Mouse (Mus musculus) forebrain, embryonic 10.5 days (tissue): Measurements from ENCODE around the gene Eya2. TPM values are rescaled to one million over a fixed set of nuclear protein-coding genes. Genes with fewer than 3 reads are reported as not detected.

Source experiments
- DNase-seq: peaks from one replicate; pipeline ENCODE4 v3.0.0-alpha.2; 2017; ENCODE audit warnings: low spot score; ENCODE audit errors: extremely low spot score
- H3K27ac ChIP-seq: fragments of 300-500 bp; sonication (generic); 2 replicates; pipeline ENCODE4 v1.5.1; 2016; ENCODE audit warnings: mild to moderate bottlenecking
- H3K27me3 ChIP-seq: fragments of 300-500 bp; sonication (generic); 2 replicates; pipeline ENCODE4 v1.6.1; 2016; ENCODE audit warnings: mild to moderate bottlenecking; ENCODE audit not compliant: poor library complexity, severe bottlenecking
- H3K36me3 ChIP-seq: fragments of 300-500 bp; sonication (generic); replicated peaks from 2 replicates; pipeline ENCODE4 v1.6.1; 2016; ENCODE audit warnings: mild to moderate bottlenecking, moderate library complexity
- H3K4me1 ChIP-seq: fragments of 300-500 bp; sonication (generic); 2 replicates; pipeline ENCODE4 v1.6.1; 2016
- H3K4me3 ChIP-seq: fragments of 300-500 bp; sonication (generic); 2 replicates; pipeline ENCODE4 v1.5.1; 2016; ENCODE audit warnings: mild to moderate bottlenecking, moderate library complexity
- H3K9me3 ChIP-seq: fragments of 300-500 bp; sonication (generic); 2 replicates; pipeline ENCODE4 v1.6.1; 2016; ENCODE audit warnings: mild to moderate bottlenecking, moderate library complexity
- WGBS: fragments of 180-500 bp; shearing (Covaris S2); methylation state at CpG from one replicate; pipeline ENCODE4 v1.1.7; 2016; 5-methylcytosine and 5-hydroxymethylcytosine counted together
- polyA plus RNA-seq: library from polyadenylated mRNA; unstranded; fragments of >200 nt; fragmentation: Nextera tagmentation; extraction: Ambion mirVana; gene quantifications from 2 replicates; pipeline ENCODE4 v1.2.1, GENCODE M21; 2016

Eya2 gene
- polyA plus RNA-seq, 1 experiment from 2014 or later: 18.0 TPM

DNA sequence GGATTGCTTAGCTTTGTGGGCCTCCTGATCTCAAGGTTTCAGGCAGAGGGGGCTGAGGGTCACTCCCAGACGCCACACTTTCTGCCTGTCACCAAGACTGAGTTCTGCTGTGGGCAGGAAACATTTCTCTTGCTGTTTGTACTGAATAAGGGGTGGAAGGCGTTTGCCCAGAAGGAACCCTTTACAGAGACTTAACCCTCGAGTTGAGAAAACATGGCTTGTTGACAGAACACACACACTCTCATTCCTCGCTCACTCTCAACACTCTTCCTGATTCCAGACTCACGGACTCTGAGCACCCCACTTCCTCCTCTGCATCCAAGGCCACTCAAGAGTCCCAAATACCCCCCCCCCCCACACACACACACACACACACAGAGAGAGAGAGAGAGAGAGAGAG, 3.3 kb downstream of the Eya2 start:
- Histone ChIP-seq H3K27me3 (peaks cover 79% of the 10 kb centered on the region), H3K4me1 (peaks cover 80% of the 10 kb centered on the region), H3K9me3 (peaks cover 6% of the 10 kb centered on the region), H3K27ac (0 out of 2 replicates have a peak overlapping the region, but pooled peaks have one; percentile 26), H3K36me3 (no peaks in the 10 kb centered on the region), H3K4me3 (peak overlapping the region; percentile 3; the same call in 1 of the 2 replicates)
- WGBS: 38% methylated on average over 5 of the region's 5 CpGs
- no peak for DNase-seq

GRCm38 (mm10) chr2:165599566-165599965, 4.7 kb downstream of the Eya2 start:
- WGBS: 71% methylated on average over 13 of the region's 13 CpGs

DNA sequence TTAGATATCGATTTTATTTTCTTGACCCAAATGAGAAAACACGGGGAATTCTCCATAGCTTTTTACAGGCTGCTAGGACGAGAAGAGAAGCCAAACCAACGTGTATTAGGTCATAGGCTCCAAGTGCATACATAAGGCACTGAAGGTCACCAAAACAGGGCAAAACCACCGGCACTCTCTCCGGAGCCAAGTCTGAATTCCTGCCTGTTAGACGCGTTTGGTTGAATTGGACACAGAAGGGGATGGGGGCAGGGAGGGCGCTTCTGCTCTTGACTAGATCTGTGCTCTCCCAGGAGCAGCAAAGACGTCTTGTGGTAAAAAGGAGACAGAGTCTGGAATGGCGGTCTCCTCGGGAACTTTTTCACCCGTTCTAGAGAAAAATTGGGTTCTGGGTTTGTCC, 6.1 kb downstream of the Eya2 start:
- Histone ChIP-seq H3K9me3 (no peaks in the 10 kb centered on the region), H3K4me3 (no peak overlapping the region), H3K27me3 (peaks cover 52% of the 10 kb centered on the region), H3K36me3 (no peaks in the 10 kb centered on the region), H3K27ac (peak overlapping the region; percentile 44; the same call in 1 of the 2 replicates), H3K4me1 (peaks cover 79% of the 10 kb centered on the region)
- 46% methylated on average over 13 of the region's 13 CpGs for WGBS
- DNase-seq: no peak

More at GRCm38 (mm10) chr2:165599566-165599965, 4.7 kb downstream of the Eya2 start:
- Histone ChIP-seq H3K36me3 (no peaks in the 10 kb centered on the region), H3K27ac (peak overlapping the region; percentile 62; the same call in 1 of the 2 replicates), H3K4me3 (no peak overlapping the region), H3K27me3 (peaks cover 65% of the 10 kb centered on the region), H3K9me3 (no peaks in the 10 kb centered on the region), H3K4me1 (peaks cover 88% of the 10 kb centered on the region)
- DNase-seq: no peak

GRCm38 (mm10) chr2:165601605-165602004, 6.8 kb downstream of the Eya2 start:
- WGBS: 55% methylated on average over 8 of the region's 8 CpGs
- Histone ChIP-seq H3K9me3 (no peaks in the 10 kb centered on the region), H3K27ac (peak overlapping the region; percentile 36; the same call in 1 of the 2 replicates), H3K27me3 (peaks cover 45% of the 10 kb centered on the region), H3K36me3 (no peaks in the 10 kb centered on the region), H3K4me1 (peaks cover 79% of the 10 kb centered on the region), H3K4me3 (no peak overlapping the region)
- no peak for DNase-seq

GRCm38 (mm10) chr2:165603775-165604174, 8.9 kb downstream of the Eya2 start:
- H3K9me3 ChIP-seq: no peaks in the 10 kb centered on the region
- no peak overlapping the region for H3K27ac ChIP-seq
- WGBS: 66% methylated on average over 8 of the region's 8 CpGs
- no peaks in the 10 kb centered on the region for H3K36me3 ChIP-seq
- peaks cover 23% of the 10 kb centered on the region for H3K27me3 ChIP-seq
- H3K4me1 ChIP-seq: peaks cover 63% of the 10 kb centered on the region
- H3K4me3 ChIP-seq: no peak overlapping the region
- no peak for DNase-seq

DNA sequence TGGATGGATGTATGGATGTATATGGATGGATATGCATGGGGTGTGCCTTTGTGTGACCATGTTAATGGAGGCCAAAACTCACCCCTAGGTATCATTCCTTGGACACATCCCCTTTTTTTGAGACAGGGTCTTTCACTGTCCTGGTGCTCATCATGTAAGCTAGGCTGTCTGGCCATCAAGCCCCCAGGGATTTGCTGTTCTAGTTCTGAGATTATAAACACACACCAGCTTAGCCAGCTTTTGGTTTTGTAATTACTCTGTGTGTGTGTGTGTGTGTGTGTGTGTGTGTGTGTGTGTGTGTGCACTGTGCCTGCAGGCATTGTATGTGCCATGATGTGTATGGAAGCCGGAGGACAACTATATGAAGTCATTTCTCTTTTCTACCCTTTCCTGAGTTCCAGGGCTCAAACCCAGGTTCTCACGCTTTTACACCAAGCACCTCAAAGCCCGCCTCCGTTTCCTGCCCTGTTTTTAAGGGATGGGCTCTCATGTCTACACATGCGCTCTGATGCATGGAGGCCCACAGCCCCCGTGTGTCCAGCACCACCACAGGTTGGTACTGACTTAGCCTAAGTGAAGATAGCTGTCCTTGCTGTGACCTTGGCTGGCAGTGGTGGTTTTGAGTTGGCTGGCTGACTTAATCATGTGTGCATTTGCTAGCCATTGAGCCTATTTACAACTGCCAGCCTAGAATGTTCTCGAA, 16.9 kb downstream of the Eya2 start:
- 93% methylated on average over 7 of the region's 7 CpGs for WGBS
- no peaks in the 10 kb centered on the region; the same call in 1 of the 2 replicates for H3K9me3 ChIP-seq
- peaks cover 9% of the 10 kb centered on the region for H3K4me1 ChIP-seq
- H3K27ac ChIP-seq: no peak overlapping the region
- no peaks in the 10 kb centered on the region for H3K27me3 ChIP-seq
- H3K36me3 ChIP-seq: 0 out of 2 replicates have a peak, but pooled peaks cover 1% of the 10 kb centered on the region
- no peak overlapping the region for H3K4me3 ChIP-seq
- DNase-seq: no peak

- Histone ChIP-seq H3K36me3 (0 out of 2 replicates have a peak, but pooled peaks cover 2% of the 10 kb centered on the region), H3K4me1 (peaks cover 4% of the 10 kb centered on the region), H3K4me3 (no peak overlapping the region), H3K27ac (no peak overlapping the region), H3K27me3 (no peaks in the 10 kb centered on the region), H3K9me3 (no peaks in the 10 kb centered on the region; the same call in 1 of the 2 replicates)
- no peak for DNase-seq
- WGBS: 76% methylated on average over 13 of the region's 13 CpGs
Measured at GRCm38 (mm10) chr2:165613741-165614339, 19.0 kb downstream of the Eya2 start.

- 95% methylated on average over 2 of the region's 2 CpGs for WGBS
Measured at GRCm38 (mm10) chr2:165621488-165621887, 26.7 kb downstream of the Eya2 start.

GRCm38 (mm10) chr2:165622596-165622995, 27.8 kb downstream of the Eya2 start:
- 0 out of 2 replicates have a peak overlapping the region, but pooled peaks have one; percentile 12 for H3K27ac ChIP-seq
- DNase-seq: no peak
- peaks cover 17% of the 10 kb centered on the region for H3K4me1 ChIP-seq
- no peaks in the 10 kb centered on the region for H3K9me3 ChIP-seq
- H3K27me3 ChIP-seq: no peaks in the 10 kb centered on the region
- no peaks in the 10 kb centered on the region for H3K36me3 ChIP-seq
- no peak overlapping the region for H3K4me3 ChIP-seq
- 69% methylated on average over 3 of the region's 3 CpGs for WGBS

More at GRCm38 (mm10) chr2:165621488-165621887, 26.7 kb downstream of the Eya2 start:
- H3K36me3 ChIP-seq: 0 out of 2 replicates have a peak, but pooled peaks cover 2% of the 10 kb centered on the region
- no peaks in the 10 kb centered on the region for H3K27me3 ChIP-seq
- no peaks in the 10 kb centered on the region; the same call in 1 of the 2 replicates for H3K9me3 ChIP-seq
- H3K4me1 ChIP-seq: peaks cover 14% of the 10 kb centered on the region
- no peak overlapping the region for H3K4me3 ChIP-seq
- DNase-seq: no peak
- H3K27ac ChIP-seq: no peak overlapping the region

GRCm38 (mm10) chr2:165626826-165627225, 32.0 kb downstream of the Eya2 start:
- no peak for DNase-seq
- 87% methylated on average over 6 of the region's 6 CpGs for WGBS
- no peaks in the 10 kb centered on the region for H3K36me3 ChIP-seq
- no peak overlapping the region for H3K27ac ChIP-seq
- H3K9me3 ChIP-seq: no peaks in the 10 kb centered on the region
- peaks cover 38% of the 10 kb centered on the region for H3K4me1 ChIP-seq
- H3K4me3 ChIP-seq: no peak overlapping the region
- no peaks in the 10 kb centered on the region for H3K27me3 ChIP-seq

DNA sequence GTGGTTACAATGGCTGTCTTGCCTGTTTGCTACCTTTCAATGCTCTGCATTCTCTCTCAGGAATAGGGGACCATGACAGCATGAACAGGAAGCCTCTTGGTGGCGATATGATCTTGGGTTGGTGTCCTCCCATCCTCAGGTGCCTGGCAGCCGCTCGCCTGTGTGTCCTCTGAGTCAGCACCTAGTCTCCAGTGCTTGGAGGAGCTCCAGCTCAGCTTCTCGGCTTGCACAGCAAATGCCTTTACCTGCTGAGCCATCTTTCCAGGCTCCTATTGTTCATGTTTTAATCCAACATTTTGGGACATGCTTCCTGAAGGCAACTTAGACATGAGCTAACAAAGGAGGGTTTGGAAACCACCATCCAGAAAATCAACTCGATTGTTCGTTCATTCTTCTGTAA, 33.1 kb downstream of the Eya2 start:
- peaks cover 41% of the 10 kb centered on the region for H3K4me1 ChIP-seq

GRCm38 (mm10) chr2:165629900-165630299, 35.1 kb downstream of the Eya2 start:
- peak overlapping the region; percentile 59; the same call in 1 of the 2 replicates for H3K27ac ChIP-seq
- no peaks in the 10 kb centered on the region for H3K9me3 ChIP-seq
- H3K4me3 ChIP-seq: no peak overlapping the region
- peaks cover 44% of the 10 kb centered on the region for H3K4me1 ChIP-seq
- H3K27me3 ChIP-seq: no peaks in the 10 kb centered on the region
- no peaks in the 10 kb centered on the region for H3K36me3 ChIP-seq
- WGBS: 49% methylated on average over 8 of the region's 8 CpGs
- DNase-seq: no peak

More for the DNA sequence above, 33.1 kb downstream of the Eya2 start:
- Histone ChIP-seq H3K36me3 (no peaks in the 10 kb centered on the region), H3K27ac (no peak overlapping the region), H3K4me3 (no peak overlapping the region), H3K9me3 (no peaks in the 10 kb centered on the region), H3K27me3 (no peaks in the 10 kb centered on the region)
- DNase-seq: no peak
- 73% methylated on average over 6 of the region's 6 CpGs for WGBS
